Mouse (Mus musculus) embryonic fibroblast, embryonic 13.5 days (primary cell): ENCODE measurements around the gene Zfp991.
"Not testable (repeated sequence)": the region's sequence is repeated elsewhere in the genome, so short reads cannot be mapped to it uniquely, and the experiment has no call there.

Source experiments
- CTCF ChIP-seq: IDR thresholded peaks from 2 replicates; pipeline ENCODE4 v1.5.1; 2011; ENCODE audit warnings: mild to moderate bottlenecking, control low read depth, low read length, moderate library complexity, borderline replicate concordance; ENCODE audit not compliant: insufficient read depth
- POLR2A ChIP-seq: IDR thresholded peaks from 2 replicates; pipeline ENCODE4 v1.6.1; 2011; ENCODE audit warnings: low read depth, mild to moderate bottlenecking, control low read depth, low read length, moderate library complexity

GRCm38 (mm10) chr4:147126435-147126834, 5.4 kb upstream of the Zfp991 start:
- not testable (repeated sequence) for TF ChIP-seq CTCF, POLR2A
